Mouse (Mus musculus) liver, embryonic 11.5 days (tissue): Measurements from ENCODE around the gene 1520401A03Rik. TPM values are rescaled to one million over a fixed set of nuclear protein-coding genes. Genes with fewer than 3 reads are reported as not detected.
"Not testable (repeated sequence)": the region's sequence is repeated elsewhere in the genome, so short reads cannot be mapped to it uniquely, and the experiment has no call there.

Source experiments
- ATAC-seq: fragments of 200-750 bp; cut with Nextera tagmentation; replicated peaks from 2 replicates; pipeline ENCODE4 v1.8.0; 2017; ENCODE audit warnings: moderate number of reproducible peaks, mild to moderate bottlenecking, moderate TSS enrichment, moderate library complexity; ENCODE audit not compliant: low FRiP score
- DNase-seq: peaks from one replicate; pipeline ENCODE4 v3.0.0-alpha.2; 2017; ENCODE audit warnings: low spot score
- H3K27ac ChIP-seq: fragments of 300-500 bp; sonication (generic); 2 replicates; pipeline ENCODE4 v1.5.1; 2014; ENCODE audit warnings: mild to moderate bottlenecking, low read depth, low read length, control low read depth
- H3K27me3 ChIP-seq: fragments of 300-500 bp; sonication (generic); replicated peaks from 2 replicates; pipeline ENCODE4 v1.6.1; 2014; ENCODE audit warnings: low read length, mixed read lengths; ENCODE audit not compliant: control insufficient read depth, insufficient read depth
- H3K36me3 ChIP-seq: fragments of 300-500 bp; sonication (generic); 2 replicates; pipeline ENCODE4 v1.6.1; 2014; ENCODE audit warnings: mild to moderate bottlenecking, low read length, moderate library complexity, mixed read lengths; ENCODE audit not compliant: control insufficient read depth, insufficient read depth
- H3K4me1 ChIP-seq: fragments of 300-500 bp; sonication (generic); replicated peaks from 2 replicates; pipeline ENCODE4 v1.6.1; 2014; ENCODE audit warnings: low read length, mixed read lengths; ENCODE audit not compliant: control insufficient read depth, insufficient read depth
- H3K4me2 ChIP-seq: fragments of 300-500 bp; sonication (generic); 2 replicates; pipeline ENCODE4 v1.6.1; 2014; ENCODE audit warnings: mild to moderate bottlenecking, control low read depth, moderate library complexity
- H3K4me3 ChIP-seq: fragments of 300-500 bp; sonication (generic); 2 replicates; pipeline ENCODE4 v1.5.1; 2014; ENCODE audit warnings: low read depth, low read length, control low read depth
- H3K9ac ChIP-seq: fragments of 300-500 bp; sonication (generic); 2 replicates; pipeline ENCODE4 v1.6.1; 2014; ENCODE audit warnings: low read depth, low read length, control low read depth
- H3K9me3 ChIP-seq: fragments of 300-500 bp; sonication (generic); 2 replicates; pipeline ENCODE4 v1.6.1; 2016; ENCODE audit warnings: low read length, inconsistent platforms, mixed read lengths; ENCODE audit not compliant: control insufficient read depth
- WGBS: fragments of 180-500 bp; shearing (Covaris S2); extraction: QIAGEN DNeasy Blood & Tissue Kit; methylation state at CpG from one replicate; pipeline ENCODE4 v1.1.7; 2014; 5-methylcytosine and 5-hydroxymethylcytosine counted together
- polyA plus RNA-seq: library from polyadenylated mRNA; unstranded; fragments of >200 nt; fragmentation: Nextera tagmentation; extraction: Ambion mirVana; gene quantifications from 2 replicates; pipeline ENCODE4 v1.2.1, GENCODE M21; 2014

Gene 1520401A03Rik
- polyA plus RNA-seq, result 0.11 TPM in 1 of 2 replicates, not detected in the other

- no peaks in the 10 kb centered on the region for H3K9me3 ChIP-seq
- no peaks in the 10 kb centered on the region for H3K36me3 ChIP-seq
- no peak within 1 kb of the TSS for H3K9ac ChIP-seq
- DNase-seq, result no peak
- H3K27ac ChIP-seq, result no peak within 1 kb of the TSS
- no peak within 1 kb of the TSS for H3K4me2 ChIP-seq
- H3K27me3 ChIP-seq, result no peaks in the 10 kb centered on the region
- WGBS, result 76% methylated on average over 7 of the region's 7 CpGs
- no peak for ATAC-seq
- H3K4me1 ChIP-seq, result peaks cover 11% of the 10 kb centered on the region; the same call in 1 of the 2 replicates
- H3K4me3 ChIP-seq, result no peak within 1 kb of the TSS
Observed at GRCm38 (mm10) chr17:23722376-23723125, at the start of gene 1520401A03Rik. Gene 1520401A03Rik, minus strand, starts transcription at chr17:23722783.

- ATAC-seq, H3K9ac ChIP-seq, H3K27ac ChIP-seq, H3K4me1 ChIP-seq, H3K4me2 ChIP-seq, H3K4me3 ChIP-seq, H3K27me3 ChIP-seq, DNase-seq, H3K9me3 ChIP-seq, H3K36me3 ChIP-seq: not testable (repeated sequence)
- 70% methylated on average over 2 of the region's 2 CpGs for WGBS
Observed at GRCm38 (mm10) chr17:23772219-23772556, 49.6 kb upstream of the 1520401A03Rik start.

- ATAC-seq, result peak; percentile 97
- Histone ChIP-seq H3K4me1 (peaks cover 9% of the 10 kb centered on the region), H3K36me3 (no peaks in the 10 kb centered on the region; the same call in 1 of the 2 replicates), H3K27ac (peak within 1 kb of the TSS; percentile 57), H3K27me3 (no peaks in the 10 kb centered on the region), H3K9me3 (no peaks in the 10 kb centered on the region), H3K4me3 (peak within 1 kb of the TSS; percentile 90), H3K9ac (peak within 1 kb of the TSS; percentile 88), H3K4me2 (peak within 1 kb of the TSS; percentile 83)
- DNase-seq, result peak; percentile 99
- WGBS, result 4% methylated on average over 58 of the region's 58 CpGs
Observed at GRCm38 (mm10) chr17:23771284-23772218, 49.0 kb upstream of the 1520401A03Rik start, which contains the start of gene Flywch1. Gene Flywch1, minus strand, starts transcription at chr17:23771602.

GRCm38 (mm10) chr17:23770896-23771283 lies 48.3 kb upstream of the 1520401A03Rik start:
- Histone ChIP-seq H3K9me3 (no peaks in the 10 kb centered on the region), H3K4me2 (peak overlapping the region; percentile 83), H3K4me3 (peak overlapping the region; percentile 90), H3K36me3 (no peaks in the 10 kb centered on the region; the same call in 1 of the 2 replicates), H3K4me1 (peaks cover 9% of the 10 kb centered on the region), H3K27ac (peak overlapping the region; percentile 57; the same call in 1 of the 2 replicates), H3K27me3 (no peaks in the 10 kb centered on the region), H3K9ac (peak overlapping the region; percentile 88)
- DNase-seq (no peak), ATAC-seq (peak; percentile 21)
- 2% methylated on average over 19 of the region's 19 CpGs for WGBS

GRCm38 (mm10) chr17:23770493-23770892 lies 47.9 kb upstream of the 1520401A03Rik start:
- Histone ChIP-seq H3K9me3 (no peaks in the 10 kb centered on the region), H3K27me3 (no peaks in the 10 kb centered on the region), H3K4me3 (peak overlapping the region; percentile 90), H3K27ac (no peak overlapping the region), H3K4me1 (peaks cover 9% of the 10 kb centered on the region), H3K4me2 (peak overlapping the region; percentile 83), H3K9ac (peak overlapping the region; percentile 88), H3K36me3 (no peaks in the 10 kb centered on the region; the same call in 1 of the 2 replicates)
- WGBS, result 18% methylated on average over 2 of the region's 2 CpGs
- DNase-seq (no peak), ATAC-seq (no peak)

GRCm38 (mm10) chr17:23762976-23763375 lies 40.4 kb upstream of the 1520401A03Rik start:
- Histone ChIP-seq H3K4me3 (no peak overlapping the region), H3K36me3 (peaks cover 11% of the 10 kb centered on the region; the same call in 1 of the 2 replicates), H3K9ac (no peak overlapping the region), H3K27me3 (no peaks in the 10 kb centered on the region), H3K4me1 (no peaks in the 10 kb centered on the region), H3K27ac (no peak overlapping the region), H3K4me2 (no peak overlapping the region), H3K9me3 (no peaks in the 10 kb centered on the region)
- 92% methylated on average over 11 of the region's 11 CpGs for WGBS
- ATAC-seq (no peak), DNase-seq (no peak)

GRCm38 (mm10) chr17:23761155-23761554 lies 38.6 kb upstream of the 1520401A03Rik start:
- no peaks in the 10 kb centered on the region for H3K4me1 ChIP-seq
- no peaks in the 10 kb centered on the region for H3K27me3 ChIP-seq
- 93% methylated on average over 3 of the region's 3 CpGs for WGBS
- DNase-seq (no peak), ATAC-seq (no peak)
- H3K9ac ChIP-seq, result no peak overlapping the region
- H3K27ac ChIP-seq, result no peak overlapping the region
- peaks cover 19% of the 10 kb centered on the region; the same call in 1 of the 2 replicates for H3K36me3 ChIP-seq
- H3K9me3 ChIP-seq, result no peaks in the 10 kb centered on the region
- no peak overlapping the region for H3K4me3 ChIP-seq
- H3K4me2 ChIP-seq, result no peak overlapping the region

- ATAC-seq, result no peak
- Histone ChIP-seq H3K9ac (no peak overlapping the region), H3K27me3 (no peaks in the 10 kb centered on the region), H3K4me1 (no peaks in the 10 kb centered on the region), H3K4me3 (no peak overlapping the region), H3K27ac (no peak overlapping the region), H3K9me3 (no peaks in the 10 kb centered on the region), H3K36me3 (peaks cover 21% of the 10 kb centered on the region; the same call in 1 of the 2 replicates), H3K4me2 (no peak overlapping the region)
- no peak for DNase-seq
- 90% methylated on average over 9 of the region's 9 CpGs for WGBS
Observed at GRCm38 (mm10) chr17:23760231-23760630, 37.6 kb upstream of the 1520401A03Rik start.
